Mouse (Mus musculus) inflammation-experienced regulatory T-cells, adult 16 weeks (primary cell): Measurements from ENCODE around the gene C2cd4d. TPM values are rescaled to one million over a fixed set of nuclear protein-coding genes. Genes with fewer than 3 reads are reported as not detected.

Experiments used
- polyA plus RNA-seq: library from polyadenylated mRNA; unstranded; fragments of 100-300 nt; shearing (Covaris generic); gene quantifications from one replicate; pipeline ENCODE4 v1.2.1, GENCODE M21; 2017

The C2cd4d gene
- polyA plus RNA-seq = not detected

GRCm38 (mm10) chr3:94362138-94362537, at the start of gene C2cd4d:
Gene C2cd4d, plus strand, starts transcription at chr3:94362438.

GRCm38 (mm10) chr3:94341959-94342422, 20.2 kb upstream of the C2cd4d start, which contains the start of gene Them5:
Gene Them5, plus strand, starts transcription at chr3:94342099.

GRCm38 (mm10) chr3:94372641-94373040, 10.4 kb downstream of the C2cd4d start, which contains the start of gene Rorc:
Gene Rorc, plus strand, starts transcription at chr3:94372794.

GRCm38 (mm10) chr3:94398217-94398616, 36.0 kb downstream of the C2cd4d start, which contains the start of gene Lingo4:
Gene Lingo4, plus strand, starts transcription at chr3:94398517.

GRCm38 (mm10) chr3:94413031-94413679, 50.9 kb downstream of the C2cd4d start, which contains the start of gene Tdrkh:
Gene Tdrkh, plus strand, starts transcription at chr3:94413273.

Other genes with a start within 250 kb of the C2cd4d start
- gene Gm10696, start 184.2 kb upstream of the C2cd4d start, polyA plus RNA-seq = 0.21 TPM
- not detected for gene Gm5286, start 165.7 kb upstream of the C2cd4d start, polyA plus RNA-seq
- gene Gm4778, start 98.4 kb upstream of the C2cd4d start, polyA plus RNA-seq = not detected
- gene Them4, start 52.3 kb upstream of the C2cd4d start, polyA plus RNA-seq = 7.9 TPM
- gene Them5, start 20.3 kb upstream of the C2cd4d start, polyA plus RNA-seq = not detected
- gene Rorc, start 10.4 kb downstream of the C2cd4d start, polyA plus RNA-seq = 7.6 TPM
- 0.13 TPM for gene Lingo4, start 36.1 kb downstream of the C2cd4d start, polyA plus RNA-seq
- gene Tdrkh, start 50.8 kb downstream of the C2cd4d start, polyA plus RNA-seq = 9.8 TPM
- 69.6 TPM for gene Mrpl9, start 80.9 kb downstream of the C2cd4d start, polyA plus RNA-seq
- 0.98 TPM for gene Oaz3, start 81.5 kb downstream of the C2cd4d start, polyA plus RNA-seq
- 2.5 TPM for gene Celf3, start 115.9 kb downstream of the C2cd4d start, polyA plus RNA-seq
- gene Riiad1, start 117.9 kb downstream of the C2cd4d start, polyA plus RNA-seq = not detected
- 14.7 TPM for gene Snx27, start 220.3 kb downstream of the C2cd4d start, polyA plus RNA-seq